Mouse (Mus musculus): ENCODE results near the gene Olfr434.
"Not testable (repeated sequence)": the region's sequence is repeated elsewhere in the genome, so short reads cannot be mapped to it uniquely, and the experiment has no call there.

GRCm38 (mm10) chr6:43212873-43213272 is at the start of gene Olfr434:
- not testable (repeated sequence) for TF ChIP-seq GATA1 (IDR thresholded peaks at IDR 0.05; ENCODE audit: borderline replicate concordance, low read length); FLI1 (IDR thresholded peaks at IDR 0.05; ENCODE audit: low read length)
